Mouse (Mus musculus) lung, adult 2 months (tissue): ENCODE data around the gene Usp18. TPM values are rescaled to one million over a fixed set of nuclear protein-coding genes. Genes with fewer than 3 reads are reported as not detected.

Experiments used
- DNase-seq: peaks from one replicate; pipeline ENCODE4 v3.0.0; 2022
- H3K4me1 ChIP-seq: fragments of 200-500 bp; 2 replicates; pipeline ENCODE4 v1.6.1; 2011; ENCODE audit warnings: low read length; ENCODE audit not compliant: control insufficient read depth, insufficient read depth
- H3K4me3 ChIP-seq: fragments of 200-500 bp; replicated peaks from 2 replicates; pipeline ENCODE3; 2011; ENCODE audit warnings: low read depth, mild to moderate bottlenecking, control low read depth, low read length; ENCODE audit errors: extremely low read depth
- CTCF ChIP-seq: fragments of 200-500 bp; IDR thresholded peaks from 2 replicates; pipeline ENCODE4 v1.5.1; 2011; ENCODE audit warnings: mild to moderate bottlenecking, low read length, control low read depth; ENCODE audit not compliant: insufficient read depth
- POLR2A ChIP-seq: fragments of 200-500 bp; IDR thresholded peaks from 2 replicates; pipeline ENCODE4 v1.6.1; 2011; ENCODE audit warnings: low read depth, mild to moderate bottlenecking, control low read depth, low read length, borderline replicate concordance; ENCODE audit errors: extremely low read depth
- WGBS: fragments of 180-500 bp; shearing (Covaris S2); methylation state at CpG from one replicate; pipeline ENCODE4 v1.1.7; 2018; 5-methylcytosine and 5-hydroxymethylcytosine counted together
- polyA plus RNA-seq: library from polyadenylated mRNA; depleted of rRNA; stranded (reverse); fragments of >200 nt; gene quantifications from 2 replicates; pipeline ENCODE4 v1.2.3, GENCODE M21; 2012

Gene Usp18
- polyA plus RNA-seq, 1 experiment = 15.0 TPM

GRCm38 (mm10) chr6:121243161-121243560 is 2.5 kb upstream of the Usp18 start:
- TF ChIP-seq POLR2A (no peak), CTCF (no peak)
- WGBS = 40% methylated on average over 10 of the region's 10 CpGs
- no peak for DNase-seq
- Histone ChIP-seq H3K4me1 (peaks cover 13% of the 10 kb centered on the region), H3K4me3 (no peak overlapping the region)

DNA sequence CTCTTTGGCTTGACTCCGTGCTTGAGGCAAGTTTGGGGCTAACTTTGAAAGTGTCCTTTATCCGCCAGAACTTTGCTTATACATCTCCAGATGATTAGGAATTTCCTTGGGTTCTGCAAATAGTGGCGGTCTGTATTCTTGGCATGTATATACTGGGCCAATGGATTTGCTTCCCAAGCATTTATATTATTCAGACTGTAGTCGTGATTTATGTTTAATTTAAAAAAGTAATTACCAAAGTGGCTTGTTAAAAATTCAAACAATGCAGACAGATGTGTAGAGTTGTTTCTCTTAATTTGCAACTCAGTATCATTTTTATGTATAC is 293 bp downstream of the Usp18 start:
- no peak for TF ChIP-seq CTCF
- no peak for TF ChIP-seq POLR2A
- no peak for DNase-seq
- WGBS = 2% methylated on average over 4 of the region's 4 CpGs
- Histone ChIP-seq H3K4me3 (peak overlapping the region; percentile 75), H3K4me1 (peaks cover 15% of the 10 kb centered on the region)

GRCm38 (mm10) chr6:121250406-121250805 is 4.7 kb downstream of the Usp18 start:
- TF ChIP-seq CTCF (no peak), POLR2A (no peak)
- H3K4me1 ChIP-seq = peaks cover 13% of the 10 kb centered on the region
- no peak overlapping the region for H3K4me3 ChIP-seq
- no peak for DNase-seq
- WGBS = 81% methylated on average over 1 of the region's 1 CpGs

DNA sequence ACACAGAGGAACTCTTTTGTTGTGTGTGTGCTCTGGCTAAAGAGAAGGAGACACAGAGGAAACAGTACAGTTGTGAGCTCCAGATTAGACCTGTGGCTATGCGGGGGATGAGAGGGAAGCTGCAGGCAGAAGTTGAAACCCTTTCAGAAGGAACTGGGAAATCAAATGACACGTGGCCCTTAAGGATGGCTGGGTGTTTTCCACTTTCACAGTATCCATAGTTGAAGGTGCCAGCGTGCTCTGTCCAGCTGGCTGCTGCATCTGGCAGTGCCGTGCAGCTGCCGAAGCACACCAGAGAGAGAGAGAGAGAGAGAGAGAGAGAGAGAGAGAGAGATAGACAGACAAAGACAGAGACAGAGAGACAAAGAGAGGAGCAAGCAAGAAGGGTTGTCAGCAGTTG is 5.5 kb downstream of the Usp18 start:
- H3K4me1 ChIP-seq = peaks cover 13% of the 10 kb centered on the region
- 55% methylated on average over 5 of the region's 5 CpGs for WGBS
- no peak for DNase-seq
- H3K4me3 ChIP-seq = no peak overlapping the region
- TF ChIP-seq POLR2A = no peak
- no peak for TF ChIP-seq CTCF

- DNase-seq = peak; percentile 68
- no peaks in the 10 kb centered on the region for H3K4me1 ChIP-seq
- WGBS = 32% methylated on average over 9 of the region's 9 CpGs
- TF ChIP-seq CTCF (peak; percentile 69), POLR2A (no peak)
- no peak overlapping the region for H3K4me3 ChIP-seq
These were observed 14.8 kb downstream of the Usp18 start for GRCm38 (mm10) chr6:121260548-121260947.

- Histone ChIP-seq H3K4me1 (no peaks in the 10 kb centered on the region), H3K4me3 (no peak overlapping the region)
- TF ChIP-seq POLR2A (no peak), CTCF (no peak)
- no peak for DNase-seq
- 75% methylated on average over 8 of the region's 8 CpGs for WGBS
These were observed 15.5 kb downstream of the Usp18 start for GRCm38 (mm10) chr6:121261233-121261632.

DNA sequence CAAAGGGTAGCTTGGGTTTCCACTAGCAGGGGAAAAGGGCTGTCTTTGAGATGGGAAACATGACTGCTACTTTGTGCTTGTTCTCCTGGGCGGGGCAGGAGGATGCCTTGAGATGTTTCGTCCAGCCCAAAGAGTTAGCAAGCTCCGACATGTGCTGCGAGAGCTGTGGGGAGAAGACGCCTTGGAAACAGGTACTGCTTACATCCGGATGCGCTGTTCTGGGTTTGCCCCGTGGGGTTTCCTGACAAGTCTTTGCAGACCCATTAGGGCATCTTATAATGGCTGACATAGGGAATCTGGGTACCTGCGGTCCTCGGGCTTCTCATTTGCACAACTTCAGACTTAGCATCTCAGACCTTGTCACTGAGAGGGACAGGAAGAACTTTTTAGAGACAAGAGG is 16.3 kb downstream of the Usp18 start:
- 89% methylated on average over 10 of the region's 10 CpGs for WGBS
- DNase-seq = no peak
- TF ChIP-seq CTCF = no peak
- no peak for TF ChIP-seq POLR2A

GRCm38 (mm10) chr6:121262496-121262895 is 16.8 kb downstream of the Usp18 start:
- no peak for TF ChIP-seq POLR2A
- TF ChIP-seq CTCF = no peak

More for the DNA sequence above, 16.3 kb downstream of the Usp18 start:
- H3K4me1 ChIP-seq = no peaks in the 10 kb centered on the region
- H3K4me3 ChIP-seq = no peak overlapping the region

DNA sequence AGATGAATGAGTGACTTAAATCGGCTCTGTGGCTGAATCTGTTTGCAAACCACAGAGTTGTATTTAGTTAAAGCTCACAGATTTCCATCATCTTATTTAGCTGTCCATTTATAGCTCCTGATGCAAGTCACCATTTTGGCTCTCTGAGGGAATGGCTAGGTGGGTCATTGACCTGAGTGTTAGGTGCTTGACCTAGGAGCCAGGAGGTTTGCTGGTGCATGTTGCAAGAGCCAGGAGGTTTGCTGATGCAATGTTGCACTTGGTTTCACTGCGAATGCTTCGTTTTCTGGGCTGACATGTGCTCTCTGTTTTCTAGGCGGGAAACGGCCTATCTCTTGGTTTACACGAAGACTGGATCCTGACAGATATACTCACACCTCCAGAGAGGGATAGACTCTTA is 24.4 kb downstream of the Usp18 start:
- no peaks in the 10 kb centered on the region for H3K4me1 ChIP-seq
- H3K4me3 ChIP-seq = no peak overlapping the region
- 88% methylated on average over 6 of the region's 6 CpGs for WGBS
- no peak for TF ChIP-seq POLR2A
- no peak for DNase-seq

More at GRCm38 (mm10) chr6:121262496-121262895, 16.8 kb downstream of the Usp18 start:
- H3K4me3 ChIP-seq = no peak overlapping the region
- 89% methylated on average over 11 of the region's 11 CpGs for WGBS
- no peaks in the 10 kb centered on the region for H3K4me1 ChIP-seq
- DNase-seq = no peak

- DNase-seq = no peak
- 12% methylated on average over 4 of the region's 4 CpGs for WGBS
- TF ChIP-seq POLR2A (no peak), CTCF (no peak)
These were observed 26.0 kb downstream of the Usp18 start for GRCm38 (mm10) chr6:121271707-121272074.

GRCm38 (mm10) chr6:121272075-121272800 is 26.5 kb downstream of the Usp18 start:
- Histone ChIP-seq H3K4me1 (no peaks in the 10 kb centered on the region), H3K4me3 (peak overlapping the region; percentile 88)
- 2% methylated on average over 17 of the region's 17 CpGs for WGBS
- peak; percentile 76 for DNase-seq
- TF ChIP-seq POLR2A (peak; percentile 35; the same call in 1 of the 2 replicates), CTCF (peak; percentile 63)

More at GRCm38 (mm10) chr6:121271707-121272074, 26.0 kb downstream of the Usp18 start:
- Histone ChIP-seq H3K4me1 (no peaks in the 10 kb centered on the region), H3K4me3 (no peak overlapping the region)
